Mouse (Mus musculus) heart, embryonic 15.5 days (tissue): ENCODE results near the gene Dcun1d4. TPM values are rescaled to one million over a fixed set of nuclear protein-coding genes. Genes with fewer than 3 reads are reported as not detected.

Source experiments
- ATAC-seq: fragments of 200-750 bp; cut with Nextera tagmentation; replicated peaks from 2 replicates; pipeline ENCODE4 v1.8.0; 2017; ENCODE audit warnings: low read depth, moderate TSS enrichment; ENCODE audit not compliant: insufficient number of reproducible peaks, insufficient read depth, low FRiP score
- H3K27ac ChIP-seq: fragments of 300-500 bp; sonication (generic); 2 replicates; pipeline ENCODE4 v1.5.1; 2015; ENCODE audit warnings: mild to moderate bottlenecking, inconsistent platforms
- H3K27me3 ChIP-seq: fragments of 300-500 bp; sonication (generic); 2 replicates; pipeline ENCODE4 v1.6.1; 2015; ENCODE audit warnings: inconsistent platforms
- H3K36me3 ChIP-seq: fragments of 300-500 bp; sonication (generic); 2 replicates; pipeline ENCODE4 v1.6.1; 2015; ENCODE audit warnings: mild to moderate bottlenecking, inconsistent platforms
- H3K4me1 ChIP-seq: fragments of 300-500 bp; sonication (generic); replicated peaks from 2 replicates; pipeline ENCODE4 v1.6.1; 2015; ENCODE audit warnings: inconsistent platforms
- H3K4me2 ChIP-seq: fragments of 300-500 bp; sonication (generic); 2 replicates; pipeline ENCODE4 v1.6.1; 2015; ENCODE audit warnings: inconsistent platforms, mild to moderate bottlenecking, moderate library complexity
- H3K4me3 ChIP-seq: fragments of 300-500 bp; sonication (generic); 2 replicates; pipeline ENCODE4 v1.5.1; 2015; ENCODE audit warnings: mild to moderate bottlenecking, inconsistent platforms
- H3K9ac ChIP-seq: fragments of 300-500 bp; sonication (generic); 2 replicates; pipeline ENCODE4 v1.6.1; 2015; ENCODE audit warnings: mild to moderate bottlenecking, inconsistent platforms
- H3K9me3 ChIP-seq: fragments of 300-500 bp; sonication (generic); replicated peaks from 2 replicates; pipeline ENCODE4 v1.6.1; 2016; ENCODE audit warnings: inconsistent platforms
- WGBS: fragments of 180-500 bp; shearing (Covaris S2); methylation state at CpG from one replicate; pipeline ENCODE4 v1.1.7; 2015; ENCODE audit warnings: mixed read lengths; 5-methylcytosine and 5-hydroxymethylcytosine counted together
- polyA plus RNA-seq: library from polyadenylated mRNA; unstranded; fragments of >200 nt; fragmentation: Nextera tagmentation; extraction: Ambion mirVana; gene quantifications from 2 replicates; pipeline ENCODE4 v1.2.1, GENCODE M21; 2015

Dcun1d4 gene
- polyA plus RNA-seq, 1 experiment from 2014 or later = 15.1 TPM

- Histone ChIP-seq H3K9me3 (no peaks in the 10 kb centered on the region), H3K4me3 (no peak overlapping the region), H3K9ac (no peak overlapping the region), H3K4me1 (no peaks in the 10 kb centered on the region), H3K27me3 (no peaks in the 10 kb centered on the region), H3K4me2 (no peak overlapping the region), H3K36me3 (no peaks in the 10 kb centered on the region), H3K27ac (no peak overlapping the region)
- no peak for ATAC-seq
- 87% methylated on average over 5 of the region's 5 CpGs for WGBS
Measured at GRCm38 (mm10) chr5:73551836-73552235, 71.0 kb downstream of the Dcun1d4 start.

DNA sequence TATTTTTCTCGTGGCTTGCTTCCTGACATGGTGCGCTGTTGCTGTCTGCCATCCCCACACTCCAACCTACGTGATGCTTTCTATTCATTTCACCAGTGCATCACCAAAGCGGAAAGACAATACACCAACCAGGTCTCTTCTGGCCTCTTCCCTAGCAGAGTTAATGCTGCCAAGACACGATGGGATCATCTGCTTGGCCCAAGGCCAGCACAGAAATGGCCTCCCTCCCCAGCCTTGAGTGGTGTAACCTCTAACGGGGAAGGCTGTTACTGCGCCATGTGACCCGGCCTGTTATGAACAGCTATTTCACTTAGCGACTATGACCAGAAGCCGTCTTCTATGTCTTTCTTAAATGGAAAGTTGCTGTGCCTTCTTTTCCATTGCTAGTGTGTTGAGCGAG lies 73.1 kb downstream of the Dcun1d4 start:
- H3K9me3 ChIP-seq = no peaks in the 10 kb centered on the region
- no peak overlapping the region for H3K9ac ChIP-seq
- H3K27me3 ChIP-seq = no peaks in the 10 kb centered on the region
- ATAC-seq = no peak
- no peak overlapping the region for H3K27ac ChIP-seq
- peaks cover 5% of the 10 kb centered on the region; the same call in 1 of the 2 replicates for H3K36me3 ChIP-seq
- H3K4me1 ChIP-seq = no peaks in the 10 kb centered on the region
- H3K4me2 ChIP-seq = no peak overlapping the region
- H3K4me3 ChIP-seq = no peak overlapping the region
- 87% methylated on average over 11 of the region's 11 CpGs for WGBS

GRCm38 (mm10) chr5:73555096-73555852 lies 74.5 kb downstream of the Dcun1d4 start:
- no peak overlapping the region for H3K27ac ChIP-seq
- peaks cover 5% of the 10 kb centered on the region; the same call in 1 of the 2 replicates for H3K36me3 ChIP-seq
- no peak overlapping the region for H3K4me2 ChIP-seq
- H3K4me1 ChIP-seq = no peaks in the 10 kb centered on the region
- H3K4me3 ChIP-seq = no peak overlapping the region
- no peaks in the 10 kb centered on the region for H3K9me3 ChIP-seq
- no peaks in the 10 kb centered on the region for H3K27me3 ChIP-seq
- H3K9ac ChIP-seq = no peak overlapping the region
- ATAC-seq = no peak
- 78% methylated on average over 8 of the region's 8 CpGs for WGBS

- H3K27ac ChIP-seq = no peak overlapping the region
- H3K4me1 ChIP-seq = no peaks in the 10 kb centered on the region
- no peak overlapping the region for H3K9ac ChIP-seq
- no peaks in the 10 kb centered on the region for H3K9me3 ChIP-seq
- H3K27me3 ChIP-seq = no peaks in the 10 kb centered on the region
- H3K4me3 ChIP-seq = no peak overlapping the region
- no peak overlapping the region for H3K4me2 ChIP-seq
- 77% methylated on average over 12 of the region's 12 CpGs for WGBS
- peaks cover 5% of the 10 kb centered on the region; the same call in 1 of the 2 replicates for H3K36me3 ChIP-seq
- no peak for ATAC-seq
Measured at GRCm38 (mm10) chr5:73556733-73557425, 76.1 kb downstream of the Dcun1d4 start.

GRCm38 (mm10) chr5:73558756-73559155 lies 78.0 kb downstream of the Dcun1d4 start:
- H3K27ac ChIP-seq = no peak overlapping the region
- WGBS = 88% methylated on average over 6 of the region's 6 CpGs
- no peak for ATAC-seq

GRCm38 (mm10) chr5:73564038-73564437 lies 83.2 kb downstream of the Dcun1d4 start:
- no peaks in the 10 kb centered on the region for H3K4me1 ChIP-seq
- no peaks in the 10 kb centered on the region for H3K36me3 ChIP-seq
- H3K9ac ChIP-seq = no peak overlapping the region
- ATAC-seq = no peak
- 84% methylated on average over 6 of the region's 6 CpGs for WGBS
- H3K27ac ChIP-seq = no peak overlapping the region
- no peak overlapping the region for H3K4me3 ChIP-seq
- no peaks in the 10 kb centered on the region for H3K27me3 ChIP-seq
- H3K9me3 ChIP-seq = no peaks in the 10 kb centered on the region
- no peak overlapping the region for H3K4me2 ChIP-seq

More at GRCm38 (mm10) chr5:73558756-73559155, 78.0 kb downstream of the Dcun1d4 start:
- no peaks in the 10 kb centered on the region for H3K4me1 ChIP-seq
- H3K4me2 ChIP-seq = no peak overlapping the region
- H3K4me3 ChIP-seq = no peak overlapping the region
- peaks cover 5% of the 10 kb centered on the region; the same call in 1 of the 2 replicates for H3K36me3 ChIP-seq
- no peak overlapping the region for H3K9ac ChIP-seq
- no peaks in the 10 kb centered on the region for H3K27me3 ChIP-seq
- H3K9me3 ChIP-seq = no peaks in the 10 kb centered on the region

DNA sequence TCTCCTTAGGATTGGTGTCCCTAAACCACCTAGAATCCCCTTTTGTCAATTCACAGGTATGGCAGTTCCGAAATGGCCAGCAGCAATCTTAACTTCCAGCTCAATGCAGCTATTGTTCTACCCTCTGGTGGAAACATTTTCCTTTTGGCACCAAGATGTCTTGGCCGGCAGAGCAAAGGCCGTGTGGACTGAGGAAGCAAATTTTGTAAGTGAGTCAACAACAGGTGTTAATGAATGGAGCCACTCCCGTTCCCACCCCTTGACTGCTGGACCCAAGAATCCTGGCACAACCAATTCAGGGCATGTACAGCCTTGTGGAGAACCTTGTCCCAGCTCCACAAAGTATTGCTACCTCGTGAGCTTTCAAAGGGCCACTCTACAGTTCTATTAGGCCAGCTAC lies 85.3 kb downstream of the Dcun1d4 start:
- no peak for ATAC-seq
- Histone ChIP-seq H3K9me3 (no peaks in the 10 kb centered on the region), H3K36me3 (no peaks in the 10 kb centered on the region), H3K4me3 (no peak overlapping the region), H3K4me2 (no peak overlapping the region), H3K9ac (no peak overlapping the region), H3K27ac (no peak overlapping the region), H3K27me3 (no peaks in the 10 kb centered on the region), H3K4me1 (no peaks in the 10 kb centered on the region)
- 69% methylated on average over 5 of the region's 5 CpGs for WGBS

DNA sequence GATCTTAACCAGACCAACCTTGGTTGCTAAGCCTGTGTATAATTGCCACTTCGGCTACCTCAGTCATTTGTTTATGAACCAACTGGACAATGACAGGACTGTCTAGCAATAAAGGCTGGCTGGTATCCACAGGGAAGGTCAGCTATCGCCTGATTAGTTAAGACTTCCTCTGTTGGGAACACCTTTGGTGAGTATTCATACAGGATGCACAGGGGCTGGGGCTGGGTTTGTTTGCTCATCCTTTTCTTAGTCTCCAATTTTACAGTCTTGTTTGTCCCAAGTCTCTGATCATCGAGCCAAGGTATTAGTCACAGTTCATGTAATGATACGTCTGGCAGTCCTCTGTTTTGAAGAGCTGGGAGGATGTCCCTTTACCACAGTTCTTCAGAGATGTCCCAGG lies 86.1 kb downstream of the Dcun1d4 start:
- WGBS = 75% methylated on average over 4 of the region's 4 CpGs
- no peak for ATAC-seq
- H3K27ac ChIP-seq = no peak overlapping the region

GRCm38 (mm10) chr5:73569181-73569580 lies 88.4 kb downstream of the Dcun1d4 start:
- Histone ChIP-seq H3K9ac (no peak overlapping the region), H3K9me3 (no peaks in the 10 kb centered on the region), H3K36me3 (no peaks in the 10 kb centered on the region), H3K27ac (no peak overlapping the region), H3K4me3 (no peak overlapping the region), H3K4me1 (no peaks in the 10 kb centered on the region), H3K27me3 (no peaks in the 10 kb centered on the region), H3K4me2 (no peak overlapping the region)
- no peak for ATAC-seq
- 72% methylated on average over 5 of the region's 5 CpGs for WGBS

More for the DNA sequence above, 86.1 kb downstream of the Dcun1d4 start:
- H3K27me3 ChIP-seq = no peaks in the 10 kb centered on the region
- H3K4me3 ChIP-seq = no peak overlapping the region
- no peak overlapping the region for H3K9ac ChIP-seq
- no peak overlapping the region for H3K4me2 ChIP-seq
- no peaks in the 10 kb centered on the region for H3K36me3 ChIP-seq
- H3K4me1 ChIP-seq = no peaks in the 10 kb centered on the region
- H3K9me3 ChIP-seq = no peaks in the 10 kb centered on the region

DNA sequence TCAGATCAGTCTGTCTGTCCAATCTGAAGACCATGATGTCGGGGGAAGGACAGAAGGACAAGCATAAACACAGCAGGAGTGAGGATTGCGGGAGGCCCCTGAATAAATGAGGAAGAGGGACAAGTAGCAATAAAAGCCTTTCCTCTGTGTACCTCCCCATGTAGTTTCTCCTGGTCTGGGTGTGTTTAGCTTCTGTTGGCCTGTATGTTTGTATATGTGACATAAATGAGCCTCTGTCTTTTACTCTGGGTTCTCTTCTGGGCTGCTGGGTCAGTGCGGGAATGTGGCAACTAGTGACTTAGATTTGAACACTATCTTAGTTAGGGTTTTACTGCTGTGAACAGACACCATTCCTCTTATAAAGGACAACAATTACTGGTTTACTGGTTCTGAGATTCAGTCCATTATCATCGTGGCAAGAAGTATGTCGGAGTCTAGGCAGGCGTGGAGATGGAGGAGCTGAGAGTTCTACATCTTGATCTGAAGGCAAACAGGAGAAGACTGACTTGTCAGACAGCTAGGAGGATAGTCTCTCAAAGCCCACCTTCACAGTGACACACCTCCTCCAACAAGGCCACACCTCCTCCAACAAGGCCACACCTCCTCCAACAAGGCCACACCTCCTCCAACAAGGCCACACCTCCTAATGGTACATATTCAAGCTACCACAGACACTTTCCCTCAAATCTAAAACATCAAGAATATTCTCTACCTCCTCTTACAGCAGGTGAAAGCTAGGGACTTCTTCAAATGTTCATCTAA lies 90.8 kb downstream of the Dcun1d4 start:
- WGBS = 89% methylated on average over 6 of the region's 6 CpGs
- H3K4me3 ChIP-seq = no peak overlapping the region
- no peaks in the 10 kb centered on the region for H3K36me3 ChIP-seq
- H3K4me1 ChIP-seq = no peaks in the 10 kb centered on the region
- ATAC-seq = no peak
- H3K4me2 ChIP-seq = no peak overlapping the region
- H3K9ac ChIP-seq = no peak overlapping the region
- no peaks in the 10 kb centered on the region for H3K27me3 ChIP-seq
- H3K27ac ChIP-seq = no peak overlapping the region
- no peaks in the 10 kb centered on the region for H3K9me3 ChIP-seq

- Histone ChIP-seq H3K9ac (no peak overlapping the region), H3K27ac (no peak overlapping the region)
- 72% methylated on average over 2 of the region's 2 CpGs for WGBS
Measured at GRCm38 (mm10) chr5:73572846-73573245, 92.0 kb downstream of the Dcun1d4 start.

More at GRCm38 (mm10) chr5:73572846-73573245, 92.0 kb downstream of the Dcun1d4 start:
- H3K4me1 ChIP-seq = no peaks in the 10 kb centered on the region
- H3K27me3 ChIP-seq = no peaks in the 10 kb centered on the region
- H3K4me3 ChIP-seq = no peak overlapping the region
- H3K9me3 ChIP-seq = no peaks in the 10 kb centered on the region
- no peaks in the 10 kb centered on the region for H3K36me3 ChIP-seq
- no peak overlapping the region for H3K4me2 ChIP-seq
- ATAC-seq = no peak
